Mouse (Mus musculus) lung, postnatal 36 days (tissue): ENCODE results near the gene Slc5a2.

Experiments
- DNase-seq: peaks from one replicate; pipeline ENCODE4 v3.0.0; 2022; ENCODE audit warnings: mixed read lengths

The Slc5a2 gene

GRCm38 (mm10) chr7:128252609-128253008 is 12.8 kb upstream of the Slc5a2 start:
- peak; percentile 28 for DNase-seq

- DNase-seq: no peak
Measured at GRCm38 (mm10) chr7:128254978-128255377, 10.5 kb upstream of the Slc5a2 start.

GRCm38 (mm10) chr7:128255757-128256156 is 9.7 kb upstream of the Slc5a2 start:
- DNase-seq: no peak

- DNase-seq: peak; percentile 58
Measured at GRCm38 (mm10) chr7:128256783-128257334, 8.6 kb upstream of the Slc5a2 start.

- DNase-seq: no peak
Measured at GRCm38 (mm10) chr7:128266056-128266455, 599 bp downstream of the Slc5a2 start.

GRCm38 (mm10) chr7:128267391-128267790 is 1.9 kb downstream of the Slc5a2 start:
- DNase-seq: no peak

- DNase-seq: no peak
Measured at GRCm38 (mm10) chr7:128267813-128268212, 2.4 kb downstream of the Slc5a2 start.

GRCm38 (mm10) chr7:128270431-128270850 is 5.0 kb downstream of the Slc5a2 start:
- no peak for DNase-seq

- no peak for DNase-seq
Measured at GRCm38 (mm10) chr7:128271496-128271895, 6.0 kb downstream of the Slc5a2 start.

- no peak for DNase-seq
Measured at GRCm38 (mm10) chr7:128276051-128276450, 10.6 kb downstream of the Slc5a2 start.

- no peak for DNase-seq
Measured at GRCm38 (mm10) chr7:128279750-128280149, 14.3 kb downstream of the Slc5a2 start.

- no peak for DNase-seq
Measured at GRCm38 (mm10) chr7:128281765-128282164, 16.3 kb downstream of the Slc5a2 start.

- peak; percentile 30 for DNase-seq
Measured at GRCm38 (mm10) chr7:128282532-128283244, 17.2 kb downstream of the Slc5a2 start.

GRCm38 (mm10) chr7:128284047-128284446 is 18.6 kb downstream of the Slc5a2 start:
- no peak for DNase-seq

- no peak for DNase-seq
Measured at GRCm38 (mm10) chr7:128285060-128285459, 19.6 kb downstream of the Slc5a2 start.

- no peak for DNase-seq
Measured at GRCm38 (mm10) chr7:128288923-128289544, 23.6 kb downstream of the Slc5a2 start.

- no peak for DNase-seq
Measured at GRCm38 (mm10) chr7:128294785-128295184, 29.3 kb downstream of the Slc5a2 start.

GRCm38 (mm10) chr7:128296514-128296913 is 31.1 kb downstream of the Slc5a2 start:
- DNase-seq: no peak

GRCm38 (mm10) chr7:128297291-128297616 is 31.8 kb downstream of the Slc5a2 start:
- no peak for DNase-seq

GRCm38 (mm10) chr7:128297617-128298480 is 32.4 kb downstream of the Slc5a2 start, which contains the start of gene BC017158:
BC017158 (minus strand) TSS chr7:128298170.
- peak; percentile 88 for DNase-seq

GRCm38 (mm10) chr7:128298481-128299342 is 33.3 kb downstream of the Slc5a2 start:
- DNase-seq: peak; percentile 61

GRCm38 (mm10) chr7:128300952-128301351 is 35.5 kb downstream of the Slc5a2 start:
- no peak for DNase-seq
